Mouse (Mus musculus) liver, adult 2 months (tissue): Measurements from ENCODE around the gene Dars. TPM values are rescaled to one million over a fixed set of nuclear protein-coding genes. Genes with fewer than 3 reads are reported as not detected.

Experiments used
- DNase-seq: peaks from one replicate; pipeline ENCODE4 v3.0.0-alpha.2; 2011; ENCODE audit warnings: low read depth, low spot score; ENCODE audit errors: extremely low read depth
- H3K27ac ChIP-seq: fragments of 200-500 bp; replicated peaks from 2 replicates; pipeline ENCODE4 v1.5.1; 2012; ENCODE audit warnings: low read depth, mild to moderate bottlenecking, control low read depth, inconsistent platforms, low read length; ENCODE audit not compliant: insufficient read depth
- H3K27me3 ChIP-seq: fragments of 200-500 bp; 2 replicates; pipeline ENCODE4 v1.6.1; 2012; ENCODE audit warnings: mild to moderate bottlenecking, moderate library complexity, low read length, inconsistent platforms; ENCODE audit not compliant: control insufficient read depth, insufficient read depth
- H3K36me3 ChIP-seq: fragments of 200-500 bp; 2 replicates; pipeline ENCODE4 v1.6.1; 2012; ENCODE audit warnings: low read length, inconsistent platforms; ENCODE audit not compliant: control insufficient read depth, insufficient read depth
- H3K4me1 ChIP-seq: fragments of 200-500 bp; 2 replicates; pipeline ENCODE4 v1.6.1; 2011; ENCODE audit warnings: low read length; ENCODE audit not compliant: control insufficient read depth, insufficient read depth
- H3K4me3 ChIP-seq: fragments of 200-500 bp; 2 replicates; pipeline ENCODE4 v1.5.1; 2011; ENCODE audit warnings: low read depth, mild to moderate bottlenecking, control low read depth, low read length, moderate library complexity; ENCODE audit not compliant: insufficient read depth
- H3K79me2 ChIP-seq: fragments of 200-500 bp; 2 replicates; pipeline ENCODE4 v1.6.1; 2012; ENCODE audit warnings: inconsistent platforms, mild to moderate bottlenecking, low read length, moderate library complexity; ENCODE audit not compliant: control insufficient read depth, insufficient read depth
- H3K9ac ChIP-seq: fragments of 200-500 bp; 2 replicates; pipeline ENCODE4 v1.6.1; 2012; ENCODE audit warnings: low read depth, mild to moderate bottlenecking, control low read depth, inconsistent platforms, low read length
- CTCF ChIP-seq: fragments of 200-500 bp; IDR thresholded peaks from 2 replicates; pipeline ENCODE4 v1.5.1; 2011; ENCODE audit warnings: low read depth, low read length, control low read depth
- POLR2A ChIP-seq: fragments of 200-500 bp; IDR thresholded peaks from 2 replicates; pipeline ENCODE4 v1.6.1; 2011; ENCODE audit warnings: low read length, control low read depth; ENCODE audit not compliant: insufficient read depth; ENCODE audit errors: extremely low read depth
- WGBS: fragments of 180-500 bp; shearing (Covaris S2); methylation state at CpG from one replicate; pipeline ENCODE4 v1.1.7; 2018; 5-methylcytosine and 5-hydroxymethylcytosine counted together
- polyA plus RNA-seq: library from polyadenylated mRNA; depleted of rRNA; stranded (reverse); fragments of >200 nt; gene quantifications from 2 replicates; pipeline ENCODE4 v1.2.3, GENCODE M21; 2012
- total RNA-seq: library from RNA; depleted of rRNA; stranded (reverse); fragments of >200 nt; gene quantifications from 2 replicates; pipeline ENCODE4 v1.2.3, GENCODE M21; 2014

Dars gene
- total and polyA plus RNA-seq, 2 experiments, result 14.7 to 104 TPM

- whole genome bisulfite sequencing, result 92% methylated on average over 5 of the region's 5 CpGs
Measured at GRCm38 (mm10) chr1:128411141-128411540, 6.0 kb downstream of the Dars start.

GRCm38 (mm10) chr1:128406846-128407245 is 10.3 kb downstream of the Dars start:
- no peak overlapping the region for H3K9ac ChIP-seq
- H3K27ac ChIP-seq, result no peak overlapping the region
- peaks cover 5% of the 10 kb centered on the region; the same call in 1 of the 2 replicates for H3K79me2 ChIP-seq
- DNase-seq, result no peak
- no peak for TF ChIP-seq CTCF
- no peak for TF ChIP-seq POLR2A
- no peak overlapping the region for H3K4me3 ChIP-seq
- no peaks in the 10 kb centered on the region for H3K27me3 ChIP-seq
- H3K4me1 ChIP-seq, result peaks cover 2% of the 10 kb centered on the region; the same call in 1 of the 2 replicates
- whole genome bisulfite sequencing, result 49% methylated on average over 1 of the region's 1 CpGs
- H3K36me3 ChIP-seq, result peaks cover 33% of the 10 kb centered on the region

More at GRCm38 (mm10) chr1:128411141-128411540, 6.0 kb downstream of the Dars start:
- Histone ChIP-seq H3K9ac (no peak overlapping the region), H3K4me1 (peaks cover 2% of the 10 kb centered on the region), H3K79me2 (peaks cover 14% of the 10 kb centered on the region; the same call in 1 of the 2 replicates), H3K4me3 (no peak overlapping the region), H3K27me3 (no peaks in the 10 kb centered on the region), H3K27ac (no peak overlapping the region), H3K36me3 (peaks cover 23% of the 10 kb centered on the region)
- DNase-seq, result peak; percentile 63
- no peak for TF ChIP-seq POLR2A
- no peak for TF ChIP-seq CTCF

- Histone ChIP-seq H3K27ac (no peak overlapping the region), H3K4me3 (no peak overlapping the region), H3K79me2 (peaks cover 5% of the 10 kb centered on the region; the same call in 1 of the 2 replicates), H3K9ac (no peak overlapping the region), H3K36me3 (peaks cover 39% of the 10 kb centered on the region), H3K4me1 (peaks cover 2% of the 10 kb centered on the region; the same call in 1 of the 2 replicates), H3K27me3 (no peaks in the 10 kb centered on the region)
- no peak for DNase-seq
- 87% methylated on average over 1 of the region's 1 CpGs for WGBS
- TF ChIP-seq POLR2A (no peak), CTCF (no peak)
Measured at GRCm38 (mm10) chr1:128405675-128406074, 11.5 kb downstream of the Dars start.

- H3K4me3 ChIP-seq, result no peak overlapping the region
- peaks cover 2% of the 10 kb centered on the region; the same call in 1 of the 2 replicates for H3K4me1 ChIP-seq
- H3K27ac ChIP-seq, result no peak overlapping the region
- H3K36me3 ChIP-seq, result peaks cover 41% of the 10 kb centered on the region
- H3K27me3 ChIP-seq, result no peaks in the 10 kb centered on the region
- peaks cover 3% of the 10 kb centered on the region; the same call in 1 of the 2 replicates for H3K79me2 ChIP-seq
- H3K9ac ChIP-seq, result no peak overlapping the region
- WGBS, result 81% methylated on average over 2 of the region's 2 CpGs
- no peak for DNase-seq
- TF ChIP-seq CTCF (no peak), POLR2A (no peak)
Measured at GRCm38 (mm10) chr1:128405041-128405481, 12.1 kb downstream of the Dars start.

GRCm38 (mm10) chr1:128400926-128401325 is 16.2 kb downstream of the Dars start:
- Histone ChIP-seq H3K36me3 (peaks cover 44% of the 10 kb centered on the region), H3K9ac (no peak overlapping the region), H3K27ac (no peak overlapping the region), H3K4me3 (no peak overlapping the region), H3K79me2 (no peaks in the 10 kb centered on the region; the same call in 1 of the 2 replicates), H3K4me1 (no peaks in the 10 kb centered on the region), H3K27me3 (no peaks in the 10 kb centered on the region)
- 92% methylated on average over 2 of the region's 2 CpGs for WGBS
- TF ChIP-seq POLR2A, result no peak
- no peak for TF ChIP-seq CTCF
- no peak for DNase-seq

- H3K79me2 ChIP-seq, result no peaks in the 10 kb centered on the region; the same call in 1 of the 2 replicates
- no peaks in the 10 kb centered on the region for H3K27me3 ChIP-seq
- TF ChIP-seq POLR2A (no peak), CTCF (no peak)
- WGBS, result 63% methylated on average over 5 of the region's 5 CpGs
- H3K4me1 ChIP-seq, result no peaks in the 10 kb centered on the region
- peaks cover 43% of the 10 kb centered on the region for H3K36me3 ChIP-seq
- H3K9ac ChIP-seq, result no peak overlapping the region
- DNase-seq, result no peak
- H3K4me3 ChIP-seq, result no peak overlapping the region
- no peak overlapping the region for H3K27ac ChIP-seq
Measured at GRCm38 (mm10) chr1:128399941-128400915, 16.9 kb downstream of the Dars start.
